Mouse (Mus musculus): ENCODE data around the gene Snrnp200. TPM values are rescaled to one million over a fixed set of nuclear protein-coding genes. Genes with fewer than 3 reads are reported as not detected.

The Snrnp200 gene
- total and polyA plus RNA-seq, 2 experiments from 2014 or later, result 31.7 to 99.2 TPM

DNA sequence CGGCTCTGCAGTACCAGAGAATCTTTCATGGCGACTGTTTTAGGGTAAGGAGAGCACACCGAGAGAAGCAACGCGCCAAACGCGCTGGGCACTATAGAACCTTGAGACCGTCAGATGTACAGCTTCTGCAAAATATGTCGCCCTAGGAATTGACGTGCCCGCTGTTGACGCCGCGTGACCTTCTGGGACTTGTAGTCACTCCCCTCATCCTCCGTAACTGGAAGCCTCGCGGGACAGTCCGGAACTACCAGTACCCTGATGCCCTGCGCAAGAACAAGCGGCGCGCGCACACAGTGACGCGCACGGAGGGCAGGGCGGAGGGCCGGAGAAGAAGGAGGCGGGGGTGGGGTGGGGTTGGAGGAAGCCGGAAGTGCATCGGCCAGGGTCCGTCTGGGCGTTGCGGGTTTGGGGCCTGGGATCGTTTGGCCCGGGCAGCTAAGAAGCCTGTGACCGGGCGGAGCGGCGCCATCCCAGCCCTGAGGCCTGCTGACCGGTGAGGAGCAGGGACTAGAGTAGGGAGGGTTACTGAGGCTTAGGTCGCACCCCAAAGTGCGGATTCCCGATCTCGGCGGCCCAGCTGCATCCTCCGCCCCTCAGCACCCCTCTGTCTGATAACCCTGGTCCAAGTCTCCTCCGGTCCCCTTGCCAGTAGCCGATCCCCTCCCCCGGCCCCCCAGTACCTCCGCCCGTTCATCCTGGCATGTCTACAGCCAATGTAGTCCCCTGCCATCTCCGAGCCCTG is 39.6 kb downstream of the Snrnp200 start, which contains the start of the genes Ciao1 and Tmem127:
TSS of gene Ciao1 (minus strand) at position 225 of the 742 bp plus-strand sequence.
TSS of gene Tmem127 (plus strand) at position 317 of the 742 bp plus-strand sequence.
- Histone ChIP-seq H3K27ac (peak within 1 kb of the TSS; percentile 91), H3K4me2 (ENCODE audit: low read depth, low read length) (peak within 1 kb of the TSS; percentile 89), H3K36me3 (ENCODE audit: insufficient read depth, low read length) (peaks cover 13% of the 10 kb centered on the region; the same call in 1 of the 2 replicates), H3K4me1 (ENCODE audit: insufficient read depth, low read length) (peaks cover 15% of the 10 kb centered on the region), H3K9ac (replicated peaks; ENCODE audit: low read length) (peak within 1 kb of the TSS; percentile 92), H3K27me3 (ENCODE audit: insufficient read depth, low read length) (no peaks in the 10 kb centered on the region), H3K4me3 (ENCODE audit: low read length) (peak within 1 kb of the TSS; percentile 93), H3K9me3 (ENCODE audit: low read length) (no peaks in the 10 kb centered on the region)
- TF ChIP-seq CTCF (IDR thresholded peaks at IDR 0.05; ENCODE audit: low read depth), result no peak
- DNase-seq (ENCODE audit: low spot score) (peak; percentile 100), ATAC-seq (peak; percentile 98)
- WGBS, result under 1% methylated on average over 47 of the region's 53 CpGs

GRCm38 (mm10) chr2:127248334-127249004 is 40.3 kb downstream of the Snrnp200 start:
- peaks cover 8% of the 10 kb centered on the region; the same call in 1 of the 2 replicates for H3K36me3 ChIP-seq (ENCODE audit: insufficient read depth, low read length)
- H3K27ac ChIP-seq, result peak overlapping the region; percentile 91
- peak overlapping the region; percentile 92 for H3K9ac ChIP-seq (replicated peaks; ENCODE audit: low read length)
- H3K4me2 ChIP-seq (ENCODE audit: low read depth, low read length), result peak overlapping the region; percentile 89
- DNase-seq (ENCODE audit: low spot score) (peak; percentile 77), ATAC-seq (peak; percentile 61)
- H3K9me3 ChIP-seq (ENCODE audit: low read length), result no peaks in the 10 kb centered on the region
- H3K4me1 ChIP-seq (ENCODE audit: insufficient read depth, low read length), result peaks cover 15% of the 10 kb centered on the region
- WGBS, result 1% methylated on average over 39 of the region's 39 CpGs
- TF ChIP-seq CTCF (IDR thresholded peaks at IDR 0.05; ENCODE audit: low read depth), result peak; percentile 68
- H3K27me3 ChIP-seq (ENCODE audit: insufficient read depth, low read length), result no peaks in the 10 kb centered on the region
- H3K4me3 ChIP-seq (ENCODE audit: low read length), result peak overlapping the region; percentile 93

DNA sequence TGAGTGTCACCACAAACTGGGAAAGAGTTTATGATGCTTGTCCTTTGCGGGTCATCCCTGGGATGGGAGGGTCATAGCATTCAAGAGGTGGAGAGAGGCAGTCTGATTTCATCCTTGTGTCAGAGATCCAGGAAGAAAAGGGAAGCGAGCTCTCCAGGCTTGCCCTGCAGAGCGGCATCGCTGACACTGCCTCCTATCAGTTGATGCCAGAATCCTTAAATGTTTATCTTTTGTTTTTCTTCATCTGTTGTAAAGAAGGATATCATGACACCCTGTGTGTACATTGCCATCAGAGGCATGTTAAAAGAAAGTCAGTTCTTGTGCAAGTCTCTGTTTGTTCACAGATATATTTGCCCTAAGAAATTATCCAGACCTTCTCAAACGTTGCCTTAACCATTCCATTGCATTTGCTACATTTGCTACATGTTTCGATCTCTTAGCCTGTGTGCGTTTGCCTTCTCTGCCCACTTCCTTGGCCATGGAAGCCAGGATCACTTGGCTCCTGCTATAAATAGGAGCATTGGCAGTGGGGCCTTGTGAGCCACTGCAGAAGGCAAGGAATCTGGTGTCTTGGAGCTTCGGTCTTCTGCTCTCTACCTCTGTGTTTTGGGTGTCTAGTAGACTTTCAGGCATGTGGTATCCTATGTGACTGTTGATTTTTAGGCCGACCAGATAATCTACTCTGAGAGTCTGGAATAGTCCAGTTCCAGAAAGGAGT is 42.3 kb downstream of the Snrnp200 start:
- ATAC-seq (no peak), DNase-seq (ENCODE audit: low spot score) (no peak)
- Histone ChIP-seq H3K36me3 (ENCODE audit: insufficient read depth, low read length) (peaks cover 3% of the 10 kb centered on the region; the same call in 1 of the 2 replicates), H3K4me2 (ENCODE audit: low read depth, low read length) (no peak overlapping the region), H3K27ac (no peak overlapping the region), H3K4me1 (ENCODE audit: insufficient read depth, low read length) (peaks cover 15% of the 10 kb centered on the region), H3K4me3 (ENCODE audit: low read length) (no peak overlapping the region), H3K9ac (replicated peaks; ENCODE audit: low read length) (no peak overlapping the region), H3K27me3 (ENCODE audit: insufficient read depth, low read length) (no peaks in the 10 kb centered on the region), H3K9me3 (ENCODE audit: low read length) (no peaks in the 10 kb centered on the region)
- TF ChIP-seq CTCF (IDR thresholded peaks at IDR 0.05; ENCODE audit: low read depth), result no peak
- WGBS, result 93% methylated on average over 9 of the region's 9 CpGs

- 57% methylated on average over 3 of the region's 3 CpGs for WGBS
- TF ChIP-seq CTCF (IDR thresholded peaks at IDR 0.05; ENCODE audit: low read depth), result no peak
- peaks cover 13% of the 10 kb centered on the region for H3K4me1 ChIP-seq (ENCODE audit: insufficient read depth, low read length)
- no peaks in the 10 kb centered on the region for H3K9me3 ChIP-seq (ENCODE audit: low read length)
- no peak overlapping the region for H3K4me3 ChIP-seq (ENCODE audit: low read length)
- H3K27me3 ChIP-seq (ENCODE audit: insufficient read depth, low read length), result no peaks in the 10 kb centered on the region
- peaks cover 7% of the 10 kb centered on the region; the same call in 1 of the 2 replicates for H3K36me3 ChIP-seq (ENCODE audit: insufficient read depth, low read length)
- H3K9ac ChIP-seq (replicated peaks; ENCODE audit: low read length), result no peak overlapping the region
- H3K27ac ChIP-seq, result no peak overlapping the region
- no peak for ATAC-seq
- no peak for DNase-seq (ENCODE audit: low spot score)
- no peak overlapping the region for H3K4me2 ChIP-seq (ENCODE audit: low read depth, low read length)
These were observed 43.3 kb downstream of the Snrnp200 start for GRCm38 (mm10) chr2:127251457-127251856.

- ATAC-seq, result no peak
- peaks cover 7% of the 10 kb centered on the region for H3K4me1 ChIP-seq (ENCODE audit: insufficient read depth, low read length)
- H3K27ac ChIP-seq, result no peak overlapping the region
- TF ChIP-seq CTCF (IDR thresholded peaks at IDR 0.05; ENCODE audit: low read depth), result no peak
- 73% methylated on average over 3 of the region's 3 CpGs for WGBS
- no peak overlapping the region for H3K9ac ChIP-seq (replicated peaks; ENCODE audit: low read length)
- H3K36me3 ChIP-seq (ENCODE audit: insufficient read depth, low read length), result peaks cover 13% of the 10 kb centered on the region
- no peaks in the 10 kb centered on the region for H3K9me3 ChIP-seq (ENCODE audit: low read length)
- H3K4me3 ChIP-seq (ENCODE audit: low read length), result no peak overlapping the region
- no peaks in the 10 kb centered on the region for H3K27me3 ChIP-seq (ENCODE audit: insufficient read depth, low read length)
- no peak overlapping the region for H3K4me2 ChIP-seq (ENCODE audit: low read depth, low read length)
- no peak for DNase-seq (ENCODE audit: low spot score)
These were observed 43.8 kb downstream of the Snrnp200 start for GRCm38 (mm10) chr2:127251880-127252527.

DNA sequence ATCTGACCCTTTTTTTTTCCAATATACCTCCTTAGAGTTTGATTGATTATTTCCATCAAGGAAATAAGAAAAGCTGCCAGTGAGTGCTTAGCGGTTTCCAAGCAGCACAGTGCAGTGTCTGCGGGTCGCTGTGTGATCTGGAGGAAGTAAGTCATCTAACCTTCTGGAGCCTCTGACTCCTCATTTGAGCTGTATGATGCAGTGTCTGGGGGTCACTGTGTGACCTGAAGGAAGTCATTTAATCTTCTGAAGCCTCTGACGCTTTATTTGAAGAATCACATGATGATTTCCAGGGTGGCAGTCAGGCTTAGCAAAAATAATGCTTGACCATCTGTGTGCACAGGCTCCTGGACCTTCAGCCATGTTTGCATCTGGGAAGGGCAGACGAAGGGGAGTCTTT is 44.6 kb downstream of the Snrnp200 start:
- Histone ChIP-seq H3K4me1 (ENCODE audit: insufficient read depth, low read length) (peaks cover 6% of the 10 kb centered on the region), H3K4me3 (ENCODE audit: low read length) (no peak overlapping the region), H3K27me3 (ENCODE audit: insufficient read depth, low read length) (no peaks in the 10 kb centered on the region), H3K4me2 (ENCODE audit: low read depth, low read length) (no peak overlapping the region), H3K36me3 (ENCODE audit: insufficient read depth, low read length) (peaks cover 20% of the 10 kb centered on the region), H3K27ac (no peak overlapping the region), H3K9me3 (ENCODE audit: low read length) (no peaks in the 10 kb centered on the region), H3K9ac (replicated peaks; ENCODE audit: low read length) (no peak overlapping the region)
- TF ChIP-seq CTCF (IDR thresholded peaks at IDR 0.05; ENCODE audit: low read depth), result no peak
- 81% methylated on average over 5 of the region's 5 CpGs for WGBS
- ATAC-seq, result no peak
- no peak for DNase-seq (ENCODE audit: low spot score)

All from hindbrain, postnatal 0 days (tissue).